Mouse (Mus musculus): Measurements from ENCODE around the gene Nccrp1.

DNA sequence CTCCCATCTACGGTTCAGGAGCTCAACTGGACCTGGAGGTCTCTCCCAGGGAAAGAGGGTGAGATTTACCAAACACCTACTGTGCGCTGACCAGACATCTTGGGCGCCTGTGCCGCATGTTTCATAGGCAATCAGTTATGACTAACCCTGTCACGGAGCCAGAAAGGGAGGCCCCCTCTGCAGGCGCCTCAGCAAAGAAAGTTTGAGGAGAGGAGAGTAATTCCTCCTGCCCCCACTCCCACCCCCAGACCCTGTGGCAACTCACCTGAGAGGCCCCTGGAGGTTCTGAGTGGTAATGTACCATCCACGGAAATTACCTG lies 1.2 kb downstream of the Nccrp1 start:
- no peak for TF ChIP-seq CTCF (IDR thresholded peaks at IDR 0.05; ENCODE audit: control insufficient read depth, insufficient read depth, insufficient read length)
- no peak for TF ChIP-seq MAX (IDR thresholded peaks at IDR 0.05)

All from C2C12 (cell line).